20 mouse cellular contexts compared by ENCODE assay signal in the genomic region with DNA sequence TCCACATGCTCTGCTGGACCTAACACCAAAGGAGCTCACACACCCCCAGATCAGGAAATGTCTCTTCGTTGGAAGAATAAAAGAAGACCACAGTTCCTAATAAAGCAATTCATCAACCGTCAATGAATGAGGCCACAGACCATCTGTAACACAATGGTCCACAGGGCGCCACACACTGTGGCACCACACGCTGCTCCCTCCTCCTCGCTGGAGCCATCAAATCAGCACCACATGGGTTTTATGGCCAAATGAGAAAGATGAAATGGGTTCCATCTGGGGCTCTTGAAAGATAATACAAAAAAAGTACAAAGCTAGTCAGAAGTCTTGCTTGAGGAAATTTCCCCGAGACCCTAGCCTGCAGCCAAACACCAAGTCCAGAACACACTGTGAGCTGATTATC. TPM values are rescaled to one million over a fixed set of nuclear protein-coding genes. Genes with fewer than 3 reads are reported as not detected.
DNase-seq lines count a peak whose midpoint lies in the region; ATAC-seq and TF ChIP-seq lines count a peak whose summit lies in the region.
"Had no signal": no experiment of that assay in that cellular context is flagged by ENCODE, and none has a peak within 500 bp of the region (broad histone marks: within the 10 kb centered on the region; RNA-seq: fewer than 3 reads in every experiment).

No protein-coding gene starts in this region.

- peaks cover 46% of the 10 kb centered on the region for H3K4me1 ChIP-seq in hindbrain, embryonic 12.5 days
- H3K4me1 ChIP-seq in hindbrain, embryonic 13.5 days (replicated peaks): peaks cover 25% of the 10 kb centered on the region
- peaks cover 49% of the 10 kb centered on the region for H3K4me1 ChIP-seq in embryonic facial prominence, embryonic 14.5 days (ENCODE audit: control insufficient read depth, insufficient read depth, low read length)
- H3K4me1 ChIP-seq in limb, embryonic 14.5 days (ENCODE audit: control insufficient read depth, insufficient read depth, low read length): peaks cover 41% of the 10 kb centered on the region

- ATAC-seq in hindbrain, embryonic 12.5 days (ENCODE audit: low FRiP score): peak; percentile 21; the same call in 1 of the 2 replicates
- ATAC-seq in hindbrain, embryonic 13.5 days (ENCODE audit: low FRiP score): no peak
- ATAC-seq in embryonic facial prominence, embryonic 14.5 days (ENCODE audit: low read depth): no peak
- ATAC-seq in limb, embryonic 14.5 days (ENCODE audit: low FRiP score, low read depth): no peak
- ATAC-seq: inflammation-experienced regulatory T-cells, adult 6 months; liver, postnatal 0 days had no signal

- 0 out of 2 replicates have a peak, but pooled peaks cover 3% of the 10 kb centered on the region for H3K36me3 ChIP-seq in hindbrain, embryonic 12.5 days
- no peaks in the 10 kb centered on the region for H3K36me3 ChIP-seq in hindbrain, embryonic 13.5 days
- no peaks in the 10 kb centered on the region for H3K36me3 ChIP-seq in embryonic facial prominence, embryonic 14.5 days (ENCODE audit: control insufficient read depth, insufficient read depth, low read length)
- no peaks in the 10 kb centered on the region for H3K36me3 ChIP-seq in limb, embryonic 14.5 days (ENCODE audit: control insufficient read depth, insufficient read depth, low read length)

- no peak overlapping the region for H3K9ac ChIP-seq in hindbrain, embryonic 12.5 days
- H3K9ac ChIP-seq in hindbrain, embryonic 13.5 days: no peak overlapping the region
- H3K9ac ChIP-seq in embryonic facial prominence, embryonic 14.5 days (ENCODE audit: low read depth, low read length): no peak overlapping the region
- H3K9ac ChIP-seq in limb, embryonic 14.5 days (ENCODE audit: low read depth, low read length, severe bottlenecking): no peak overlapping the region
- H3K9ac ChIP-seq: liver, postnatal 0 days had no signal

- no peak for TF ChIP-seq POLR2A in limb, embryonic 14.5 days (IDR thresholded peaks at IDR 0.05; ENCODE audit: borderline replicate concordance, extremely low read depth, insufficient read depth, insufficient read length)

- peak; percentile 58 for DNase-seq in embryo, embryonic 11 days
- DNase-seq in embryonic facial prominence, embryonic 14.5 days (ENCODE audit: low spot score): peak; percentile 52
- peak; percentile 52 for DNase-seq in limb, embryonic 14.5 days (ENCODE audit: low spot score)
- no peak for DNase-seq in urinary bladder, postnatal 36 days (ENCODE audit: low spot score in 2 of 2)
- no peak for DNase-seq in liver
- no peak for DNase-seq in lung, postnatal 10 days
- DNase-seq: adrenal gland, adult 2 months; B cell, adult 2 months; cerebellum, adult 8-10 months; gastrocnemius, adult 2 months; heart, postnatal 14 days; kidney, adult 8-10 months; kidney, postnatal 25 days; liver, postnatal 0 days; right cerebral cortex, postnatal 25 days; thymus, adult 2 months had no signal

- H3K4me3 ChIP-seq in hindbrain, embryonic 12.5 days: no peak overlapping the region
- H3K4me3 ChIP-seq in hindbrain, embryonic 13.5 days: no peak overlapping the region
- H3K4me3 ChIP-seq in embryonic facial prominence, embryonic 14.5 days (ENCODE audit: low read depth, low read length): no peak overlapping the region
- H3K4me3 ChIP-seq in limb, embryonic 14.5 days (replicated peaks; ENCODE audit: low read length): no peak overlapping the region
- H3K4me3 ChIP-seq: gastrocnemius, adult 2 months had no signal

- H3K9me3 ChIP-seq in hindbrain, embryonic 12.5 days (replicated peaks): no peaks in the 10 kb centered on the region
- H3K9me3 ChIP-seq in hindbrain, embryonic 13.5 days: no peaks in the 10 kb centered on the region
- H3K9me3 ChIP-seq in embryonic facial prominence, embryonic 14.5 days (ENCODE audit: control insufficient read depth, low read length): no peaks in the 10 kb centered on the region
- no peaks in the 10 kb centered on the region for H3K9me3 ChIP-seq in limb, embryonic 14.5 days (ENCODE audit: control insufficient read depth, low read length)

- H3K27ac ChIP-seq in hindbrain, embryonic 12.5 days: no peak overlapping the region
- no peak overlapping the region for H3K27ac ChIP-seq in hindbrain, embryonic 13.5 days
- 0 out of 2 replicates have a peak overlapping the region, but pooled peaks have one; percentile 4 for H3K27ac ChIP-seq in embryonic facial prominence, embryonic 14.5 days (replicated peaks; ENCODE audit: low read depth, low read length)
- H3K27ac ChIP-seq in limb, embryonic 14.5 days (replicated peaks; ENCODE audit: low read depth, low read length): no peak overlapping the region
- H3K27ac ChIP-seq: gastrocnemius, adult 2 months had no signal

- WGBS in hindbrain, embryonic 12.5 days: 19% methylated on average over 6 of the region's 6 CpGs
- 16% methylated on average over 6 of the region's 6 CpGs for WGBS in hindbrain, embryonic 13.5 days
- WGBS in embryonic facial prominence, embryonic 14.5 days: 37% methylated on average over 6 of the region's 6 CpGs
- WGBS in limb, embryonic 14.5 days: 32% methylated on average over 6 of the region's 6 CpGs

- 0 out of 2 replicates have a peak, but pooled peaks cover 3% of the 10 kb centered on the region for H3K27me3 ChIP-seq in hindbrain, embryonic 12.5 days
- H3K27me3 ChIP-seq in hindbrain, embryonic 13.5 days: peaks cover 4% of the 10 kb centered on the region
- H3K27me3 ChIP-seq in embryonic facial prominence, embryonic 14.5 days (replicated peaks; ENCODE audit: control insufficient read depth, insufficient read depth, low read length): no peaks in the 10 kb centered on the region
- no peaks in the 10 kb centered on the region for H3K27me3 ChIP-seq in limb, embryonic 14.5 days (ENCODE audit: control insufficient read depth, insufficient read depth, low read length)

- no peak overlapping the region for H3K4me2 ChIP-seq in hindbrain, embryonic 12.5 days (replicated peaks)
- no peak overlapping the region for H3K4me2 ChIP-seq in hindbrain, embryonic 13.5 days
- peak overlapping the region; percentile 49; the same call in 1 of the 2 replicates for H3K4me2 ChIP-seq in embryonic facial prominence, embryonic 14.5 days (ENCODE audit: low read depth, low read length)
- no peak overlapping the region for H3K4me2 ChIP-seq in limb, embryonic 14.5 days (replicated peaks; ENCODE audit: low read depth, low read length, severe bottlenecking)
- H3K4me2 ChIP-seq: heart, embryonic 11.5 days had no signal

RNA-seq across cellular contexts. Expression of gene Frem1, which starts 6.9 kb away (rescaled TPM):
- 5.9 and 7.7 TPM in 2 replicates for polyA plus RNA-seq in hindbrain, embryonic 12.5 days (2016; fragmentation: Nextera tagmentation; extraction: Ambion mirVana)
- polyA plus RNA-seq in hindbrain, embryonic 13.5 days (2015; fragmentation: Nextera tagmentation; extraction: Ambion mirVana): 2.6 and 3.4 TPM in 2 replicates
- 16.0 and 17.0 TPM in 2 replicates for polyA plus RNA-seq in embryonic facial prominence, embryonic 14.5 days (2014; fragmentation: Nextera tagmentation; extraction: Ambion mirVana)
- 16.6 and 21.7 TPM in 2 replicates for polyA plus RNA-seq in limb, embryonic 14.5 days (2012; rRNA removed)
- 12.8 and 12.9 TPM in 2 replicates for polyA plus RNA-seq in limb, embryonic 14.5 days (2014; fragmentation: Nextera tagmentation; extraction: Ambion mirVana)
- polyA plus RNA-seq: inflammation-experienced regulatory T-cells, adult 6 months had no signal

Comparison
In these comparisons a context has a peak if more than half of its experiments do, and no peak if none do; other contexts are left out.
1. DNase-seq: peak in embryo, embryonic 11 days (single experiment), embryonic facial prominence, embryonic 14.5 days (single experiment) and limb, embryonic 14.5 days (single experiment); none in urinary bladder, postnatal 36 days (0 of 2), liver (single experiment) and lung, postnatal 10 days (single experiment).